Mouse (Mus musculus) cortical plate, adult 2 months (tissue): ENCODE measurements at regions not wholly inside any gene's neighbourhood (a gene's known extent, or its start where the extent isn't known, plus 50 kb on each side); places are given as distances from the start of the nearest gene placed in this dataset.

Experiments used
- CTCF ChIP-seq: fragments of 200-500 bp; IDR thresholded peaks from 2 replicates; pipeline ENCODE4 v1.5.1; 2011; ENCODE audit warnings: mild to moderate bottlenecking, control low read depth, low read length; ENCODE audit not compliant: insufficient read depth; ENCODE audit errors: extremely low read depth
- POLR2A ChIP-seq: fragments of 200-500 bp; IDR thresholded peaks from 2 replicates; pipeline ENCODE4 v1.6.1; 2011; ENCODE audit warnings: mild to moderate bottlenecking, low read length, control low read depth; ENCODE audit not compliant: insufficient read depth; ENCODE audit errors: extremely low read depth

DNA sequence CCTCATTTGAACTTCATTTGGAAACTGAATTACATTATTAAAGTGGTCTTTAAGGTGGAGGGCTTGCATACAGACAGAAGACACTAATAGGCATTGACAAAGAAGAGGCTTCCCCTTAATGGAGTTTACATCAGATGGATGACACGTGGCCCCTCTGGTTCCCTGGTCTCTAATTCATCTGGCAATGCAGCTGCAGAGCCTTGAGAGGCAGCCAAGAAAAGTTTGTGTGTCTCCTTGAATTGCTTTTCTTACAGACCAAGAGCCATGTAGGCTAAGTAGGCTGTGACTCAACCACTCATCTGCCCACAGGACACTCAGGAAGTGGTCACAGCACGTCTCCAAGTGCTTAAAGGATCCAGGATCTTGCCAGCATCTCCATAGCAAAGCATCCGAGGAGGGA, 183.8 kb downstream of the Pdcd6ip start:
- TF ChIP-seq CTCF (no peak), POLR2A (no peak)
